Mouse (Mus musculus) lung, embryonic 16.5 days (tissue): ENCODE data around the gene Scfd1. TPM values are rescaled to one million over a fixed set of nuclear protein-coding genes. Genes with fewer than 3 reads are reported as not detected.
A peak's percentile ranks its signal among the peaks of the same experiment; 100 is the strongest.

ENCODE experiments used
- ATAC-seq: fragments of 200-750 bp; cut with Nextera tagmentation; 2 replicates; pipeline ENCODE4 v1.8.0; 2017; ENCODE audit warnings: low read depth, mild to moderate bottlenecking, moderate library complexity
- H3K27ac ChIP-seq: fragments of 300-500 bp; sonication (generic); 2 replicates; pipeline ENCODE4 v1.5.1; 2014; ENCODE audit warnings: mild to moderate bottlenecking, control low read depth, low read length
- H3K27me3 ChIP-seq: fragments of 300-500 bp; sonication (generic); 2 replicates; pipeline ENCODE4 v1.6.1; 2014; ENCODE audit warnings: low read depth, low read length, mixed read lengths; ENCODE audit not compliant: control insufficient read depth, insufficient read depth
- H3K36me3 ChIP-seq: fragments of 300-500 bp; sonication (generic); 2 replicates; pipeline ENCODE4 v1.6.1; 2014; ENCODE audit warnings: low read length; ENCODE audit not compliant: control insufficient read depth, insufficient read depth
- H3K4me1 ChIP-seq: fragments of 300-500 bp; sonication (generic); replicated peaks from 2 replicates; pipeline ENCODE4 v1.6.1; 2014; ENCODE audit warnings: low read length, mixed read lengths; ENCODE audit not compliant: control insufficient read depth, insufficient read depth
- H3K4me2 ChIP-seq: fragments of 300-500 bp; sonication (generic); 2 replicates; pipeline ENCODE4 v1.6.1; 2014; ENCODE audit warnings: low read depth, low read length, control low read depth
- H3K4me3 ChIP-seq: fragments of 300-500 bp; sonication (generic); 2 replicates; pipeline ENCODE4 v1.5.1; 2014; ENCODE audit warnings: mild to moderate bottlenecking, low read length, control low read depth
- H3K9ac ChIP-seq: fragments of 300-500 bp; sonication (generic); 2 replicates; pipeline ENCODE4 v1.6.1; 2014; ENCODE audit warnings: low read length, control low read depth
- H3K9me3 ChIP-seq: fragments of 300-500 bp; sonication (generic); 2 replicates; pipeline ENCODE4 v1.6.1; 2016; ENCODE audit warnings: low read length; ENCODE audit not compliant: control insufficient read depth
- WGBS: fragments of 180-500 bp; shearing (Covaris S2); extraction: QIAGEN DNeasy Blood & Tissue Kit; methylation state at CpG from one replicate; pipeline ENCODE4 v1.1.7; 2014; 5-methylcytosine and 5-hydroxymethylcytosine counted together
- polyA plus RNA-seq: library from polyadenylated mRNA; unstranded; fragments of >200 nt; fragmentation: Nextera tagmentation; extraction: Ambion mirVana; gene quantifications from 2 replicates; pipeline ENCODE4 v1.2.1, GENCODE M21; 2015

Scfd1 gene
- polyA plus RNA-seq, 1 experiment from 2014 or later, result 79.3 TPM

- WGBS, result 12% methylated on average over 6 of the region's 6 CpGs
- peak overlapping the region; percentile 87 for H3K27ac ChIP-seq
Observed at GRCm38 (mm10) chr12:51377888-51378190, 529 bp downstream of the Scfd1 start.

GRCm38 (mm10) chr12:51399871-51400270 lies 22.6 kb downstream of the Scfd1 start:
- Histone ChIP-seq H3K9ac (no peak overlapping the region), H3K4me2 (no peak overlapping the region), H3K36me3 (peaks cover 30% of the 10 kb centered on the region), H3K27me3 (no peaks in the 10 kb centered on the region), H3K27ac (no peak overlapping the region), H3K4me3 (no peak overlapping the region), H3K4me1 (no peaks in the 10 kb centered on the region), H3K9me3 (no peaks in the 10 kb centered on the region)
- ATAC-seq, result no peak
- WGBS, result 90% methylated on average over 6 of the region's 6 CpGs

More at GRCm38 (mm10) chr12:51377888-51378190, 529 bp downstream of the Scfd1 start:
- Histone ChIP-seq H3K9ac (peak overlapping the region; percentile 91), H3K9me3 (no peaks in the 10 kb centered on the region), H3K4me1 (0 out of 2 replicates have a peak, but pooled peaks cover 2% of the 10 kb centered on the region), H3K4me2 (peak overlapping the region; percentile 60), H3K36me3 (peaks cover 9% of the 10 kb centered on the region; the same call in 1 of the 2 replicates), H3K27me3 (no peaks in the 10 kb centered on the region), H3K4me3 (peak overlapping the region; percentile 92)
- no peak for ATAC-seq

GRCm38 (mm10) chr12:51402060-51402698 lies 24.9 kb downstream of the Scfd1 start:
- Histone ChIP-seq H3K4me1 (no peaks in the 10 kb centered on the region), H3K36me3 (peaks cover 14% of the 10 kb centered on the region), H3K9me3 (no peaks in the 10 kb centered on the region), H3K4me2 (no peak overlapping the region), H3K4me3 (no peak overlapping the region), H3K27me3 (no peaks in the 10 kb centered on the region), H3K9ac (no peak overlapping the region), H3K27ac (no peak overlapping the region)
- no peak for ATAC-seq
- 57% methylated on average over 5 of the region's 5 CpGs for WGBS

- 59% methylated on average over 4 of the region's 4 CpGs for WGBS
- Histone ChIP-seq H3K27ac (no peak overlapping the region), H3K9me3 (no peaks in the 10 kb centered on the region), H3K9ac (no peak overlapping the region), H3K36me3 (peaks cover 15% of the 10 kb centered on the region), H3K4me1 (no peaks in the 10 kb centered on the region), H3K4me3 (no peak overlapping the region), H3K4me2 (no peak overlapping the region), H3K27me3 (no peaks in the 10 kb centered on the region)
- no peak for ATAC-seq
Observed at GRCm38 (mm10) chr12:51403987-51404586, 26.8 kb downstream of the Scfd1 start.

- no peak overlapping the region for H3K4me3 ChIP-seq
- no peaks in the 10 kb centered on the region for H3K9me3 ChIP-seq
- no peaks in the 10 kb centered on the region for H3K27me3 ChIP-seq
- WGBS, result 71% methylated on average over 4 of the region's 4 CpGs
- H3K4me1 ChIP-seq, result no peaks in the 10 kb centered on the region
- no peak overlapping the region for H3K9ac ChIP-seq
- H3K27ac ChIP-seq, result no peak overlapping the region
- peaks cover 15% of the 10 kb centered on the region; the same call in 1 of the 2 replicates for H3K36me3 ChIP-seq
- no peak overlapping the region for H3K4me2 ChIP-seq
- no peak for ATAC-seq
Observed at GRCm38 (mm10) chr12:51411362-51411761, 34.1 kb downstream of the Scfd1 start.

- H3K4me2 ChIP-seq, result no peak overlapping the region
- no peaks in the 10 kb centered on the region for H3K27me3 ChIP-seq
- no peak for ATAC-seq
- no peaks in the 10 kb centered on the region for H3K4me1 ChIP-seq
- peaks cover 21% of the 10 kb centered on the region for H3K36me3 ChIP-seq
- WGBS, result 90% methylated on average over 2 of the region's 2 CpGs
- H3K4me3 ChIP-seq, result no peak overlapping the region
- H3K9me3 ChIP-seq, result no peaks in the 10 kb centered on the region
- H3K27ac ChIP-seq, result no peak overlapping the region
- no peak overlapping the region for H3K9ac ChIP-seq
Observed at GRCm38 (mm10) chr12:51437541-51437940, 60.2 kb downstream of the Scfd1 start.

- H3K9me3 ChIP-seq, result no peaks in the 10 kb centered on the region
- peaks cover 18% of the 10 kb centered on the region for H3K36me3 ChIP-seq
- H3K4me1 ChIP-seq, result no peaks in the 10 kb centered on the region
- no peak overlapping the region for H3K27ac ChIP-seq
- no peak overlapping the region for H3K9ac ChIP-seq
- ATAC-seq, result no peak
- H3K4me2 ChIP-seq, result no peak overlapping the region
- WGBS, result 71% methylated on average over 2 of the region's 2 CpGs
- H3K4me3 ChIP-seq, result no peak overlapping the region
- no peaks in the 10 kb centered on the region for H3K27me3 ChIP-seq
Observed at GRCm38 (mm10) chr12:51438311-51438710, 61.0 kb downstream of the Scfd1 start.

GRCm38 (mm10) chr12:51449303-51449702 lies 72.0 kb downstream of the Scfd1 start:
- WGBS, result 82% methylated on average over 2 of the region's 2 CpGs
- H3K27me3 ChIP-seq, result no peaks in the 10 kb centered on the region
- no peak overlapping the region for H3K4me3 ChIP-seq
- no peak for ATAC-seq
- no peak overlapping the region for H3K27ac ChIP-seq
- peaks cover 30% of the 10 kb centered on the region for H3K36me3 ChIP-seq
- H3K4me1 ChIP-seq, result no peaks in the 10 kb centered on the region
- no peak overlapping the region for H3K4me2 ChIP-seq
- H3K9me3 ChIP-seq, result 0 out of 2 replicates have a peak, but pooled peaks cover 3% of the 10 kb centered on the region
- no peak overlapping the region for H3K9ac ChIP-seq

GRCm38 (mm10) chr12:51470881-51471280 lies 93.6 kb downstream of the Scfd1 start:
- H3K9me3 ChIP-seq, result no peaks in the 10 kb centered on the region
- H3K4me3 ChIP-seq, result no peak overlapping the region
- no peak overlapping the region for H3K9ac ChIP-seq
- no peaks in the 10 kb centered on the region for H3K4me1 ChIP-seq
- no peaks in the 10 kb centered on the region for H3K36me3 ChIP-seq
- WGBS, result 84% methylated on average over 4 of the region's 4 CpGs
- H3K27ac ChIP-seq, result no peak overlapping the region
- no peak for ATAC-seq
- H3K27me3 ChIP-seq, result no peaks in the 10 kb centered on the region
- no peak overlapping the region for H3K4me2 ChIP-seq
